Mouse (Mus musculus) neutrophil, adult 5-6 weeks (primary cell): ENCODE results near the gene Pthlh. TPM values are rescaled to one million over a fixed set of nuclear protein-coding genes. Genes with fewer than 3 reads are reported as not detected.
"Not testable (repeated sequence)": the region's sequence is repeated elsewhere in the genome, so short reads cannot be mapped to it uniquely, and the experiment has no call there.

Source experiments
- ATAC-seq: fragments of 151-379, 151-347 bp; 2 replicates; pipeline ENCODE4 v1.8.0; 2017; ENCODE audit warnings: mild to moderate bottlenecking, moderate TSS enrichment; ENCODE audit not compliant: insufficient number of reproducible peaks, poor library complexity, low FRiP score, severe bottlenecking; ENCODE audit errors: extremely low read depth
- total RNA-seq: library from RNA; stranded (forward); fragments of 200-1000 nt; gene quantifications from 2 replicates; pipeline ENCODE4 v1.2.3, GENCODE M21; 2017

The Pthlh gene
- total RNA-seq: not detected in 2 replicates

DNA sequence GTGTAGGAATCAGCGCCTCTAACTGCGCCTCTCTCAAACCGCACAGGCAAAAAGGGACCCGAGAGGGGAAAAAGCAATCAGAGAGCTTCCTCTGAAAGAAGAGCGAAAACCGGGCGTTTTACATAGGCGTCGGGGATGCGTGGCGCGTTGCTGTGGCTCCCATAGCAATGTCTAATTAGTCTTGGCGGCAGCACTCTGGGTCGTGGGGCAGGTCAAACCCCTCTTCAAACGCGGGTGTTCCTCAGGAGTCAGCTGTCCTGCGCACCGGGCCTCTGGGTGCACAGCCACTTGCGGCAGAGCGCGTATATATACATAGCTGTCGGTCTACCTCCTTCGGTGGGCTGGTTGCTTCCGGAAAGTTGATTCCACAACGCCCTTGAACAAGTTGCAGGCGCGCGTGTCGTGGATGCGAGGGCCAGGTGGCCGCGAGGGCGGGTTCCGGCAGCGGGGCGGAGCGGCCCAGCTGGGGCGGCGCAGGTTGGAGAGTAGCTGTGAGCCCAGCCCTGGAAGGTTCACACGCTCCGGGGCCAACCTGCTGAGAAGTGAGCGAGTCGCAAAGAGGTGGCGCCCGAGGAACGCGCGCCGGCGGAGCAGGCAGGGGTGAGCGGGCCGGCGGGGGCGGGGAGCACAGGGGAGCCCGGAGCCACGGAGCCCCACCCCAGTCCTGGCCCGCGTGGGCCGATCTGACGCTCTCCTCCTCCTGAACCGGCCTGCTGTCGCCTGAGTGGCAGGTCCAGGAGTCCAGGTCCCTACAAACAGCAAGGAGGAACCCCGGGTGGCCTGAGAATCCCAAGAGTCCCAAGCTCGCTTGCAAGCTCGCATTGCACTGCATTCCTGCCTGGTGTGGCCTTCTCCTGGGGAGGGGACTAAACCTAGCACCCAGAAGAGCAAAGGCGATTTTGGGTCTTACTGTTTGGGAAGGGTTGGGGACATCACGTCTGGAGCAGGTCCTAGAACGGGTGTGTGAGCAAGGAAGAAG is at the start of gene Pthlh:
Pthlh (minus strand) TSS at position 597 of the 979 bp plus-strand sequence.
- no peak for ATAC-seq

DNA sequence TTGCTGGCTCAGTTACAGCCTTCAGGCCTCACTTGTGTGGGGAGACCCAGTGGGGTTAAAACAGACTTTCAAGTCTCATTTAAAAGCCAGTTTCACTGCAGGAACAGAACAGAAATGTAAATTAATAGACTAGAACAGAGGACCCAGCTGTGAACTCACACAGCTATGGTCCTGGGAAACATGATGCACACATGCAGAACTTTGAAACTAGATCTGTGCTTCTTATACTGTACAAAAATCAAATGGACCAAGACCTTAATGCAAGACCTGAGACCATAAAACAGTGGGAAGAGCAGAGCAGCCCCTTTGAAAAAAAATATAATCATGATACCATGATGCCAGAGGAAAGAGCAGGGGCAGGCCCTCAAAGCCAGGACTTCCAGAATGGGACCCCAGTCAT is 49.3 kb upstream of the Pthlh start:
- ATAC-seq: no peak

DNA sequence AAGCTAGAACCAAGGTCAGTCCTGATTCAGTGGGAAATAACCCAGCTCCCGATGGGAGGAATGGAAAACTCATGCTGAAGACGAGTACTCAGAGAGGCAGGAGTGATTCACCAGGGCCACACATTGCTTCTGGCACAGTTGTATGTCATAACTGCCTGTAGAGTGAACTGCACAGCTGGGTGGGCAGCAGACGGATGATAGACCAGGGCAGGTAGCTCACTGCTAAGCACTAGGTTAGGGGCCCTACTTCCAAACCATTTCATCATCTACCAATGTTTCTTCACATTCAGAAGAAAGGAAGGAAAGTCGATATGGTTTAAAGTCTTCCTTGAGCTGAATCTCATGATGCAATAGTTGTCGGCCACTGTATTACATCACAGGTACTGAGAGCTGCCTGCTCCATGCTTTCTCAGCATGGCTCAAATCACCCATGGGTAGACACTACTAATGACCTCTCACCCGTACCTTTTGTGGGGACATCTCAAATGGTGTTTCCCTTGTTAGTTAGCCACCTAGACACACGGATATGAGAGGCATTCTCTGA is 46.5 kb upstream of the Pthlh start:
- ATAC-seq: no peak

DNA sequence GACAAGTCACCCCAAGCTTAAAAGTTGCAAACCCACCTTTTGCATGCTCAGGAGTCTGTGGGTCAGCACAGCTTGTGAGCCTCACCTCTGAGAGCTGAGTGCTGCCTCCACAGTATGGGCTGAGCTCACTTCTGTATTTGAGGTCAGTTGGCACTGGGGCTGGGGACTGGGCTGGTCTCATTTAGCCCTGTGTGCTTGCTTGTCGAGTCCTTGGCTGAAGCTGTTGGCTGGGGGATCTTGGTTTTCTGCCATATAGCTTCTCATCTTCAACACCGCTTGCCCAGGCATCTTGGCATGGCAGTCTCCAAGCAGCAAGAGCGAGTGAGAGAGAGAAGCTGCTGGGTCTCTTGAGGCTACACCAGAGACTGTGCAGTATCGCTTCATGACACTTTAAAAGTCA is 46.1 kb upstream of the Pthlh start:
- no peak for ATAC-seq

DNA sequence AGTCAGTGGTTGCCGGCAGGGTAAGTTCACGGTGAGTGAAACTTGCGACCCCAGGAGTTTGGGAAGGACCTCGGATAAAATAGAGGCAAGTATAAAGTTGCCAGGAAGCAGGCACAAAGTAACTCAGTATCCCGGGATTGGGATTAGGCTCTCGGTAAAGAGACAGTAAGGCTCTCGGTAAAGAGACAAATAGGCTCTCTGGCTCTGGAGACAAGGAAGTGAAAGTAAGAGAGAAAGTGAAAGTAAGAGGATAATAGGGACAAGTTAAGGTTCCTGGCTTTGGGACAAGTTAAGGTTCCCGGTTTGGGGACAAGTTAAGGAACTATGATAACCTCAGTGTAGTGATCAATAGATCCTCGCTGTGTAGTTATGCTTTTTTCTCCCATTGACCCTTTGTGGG is 40.3 kb upstream of the Pthlh start:
- not testable (repeated sequence) for ATAC-seq

DNA sequence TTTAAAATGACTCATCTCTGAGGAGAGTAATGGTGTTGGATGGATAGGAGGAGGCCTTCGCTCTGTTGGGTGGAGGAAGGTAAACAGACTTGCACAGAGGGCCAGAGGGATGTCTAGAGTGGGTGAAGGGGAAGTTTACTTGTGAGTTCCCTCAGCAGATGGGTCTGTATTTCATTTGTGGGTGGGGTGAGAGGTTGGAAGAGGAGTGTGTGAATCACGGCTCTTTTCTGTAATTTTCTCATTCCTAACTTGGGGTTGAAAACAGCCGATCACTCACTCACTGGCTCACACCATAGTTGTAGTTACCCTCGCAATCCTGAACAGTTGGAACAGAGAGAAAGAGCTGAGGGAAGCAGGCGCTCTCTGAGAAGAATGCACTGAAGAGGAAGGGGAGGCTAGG is 35.6 kb upstream of the Pthlh start:
- no peak for ATAC-seq

DNA sequence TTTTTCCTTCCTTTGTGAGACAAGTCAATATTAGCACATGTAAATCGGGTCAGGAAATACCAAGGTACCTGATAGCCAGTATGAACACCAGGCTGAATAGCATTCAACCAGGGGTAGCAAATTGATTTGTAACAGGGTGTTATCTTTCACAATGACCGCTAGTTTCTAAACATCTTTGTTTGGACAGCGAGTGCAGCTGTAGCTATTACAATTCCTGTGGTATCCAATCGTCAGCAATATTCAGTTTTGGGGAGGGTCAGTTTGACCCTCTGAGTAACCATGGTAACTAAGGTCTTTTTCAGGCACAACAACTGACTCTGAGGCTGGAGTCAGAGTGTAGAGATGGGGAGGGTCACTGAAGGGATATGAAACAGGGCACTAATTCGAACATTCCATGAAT is 15.3 kb upstream of the Pthlh start:
- ATAC-seq: no peak

DNA sequence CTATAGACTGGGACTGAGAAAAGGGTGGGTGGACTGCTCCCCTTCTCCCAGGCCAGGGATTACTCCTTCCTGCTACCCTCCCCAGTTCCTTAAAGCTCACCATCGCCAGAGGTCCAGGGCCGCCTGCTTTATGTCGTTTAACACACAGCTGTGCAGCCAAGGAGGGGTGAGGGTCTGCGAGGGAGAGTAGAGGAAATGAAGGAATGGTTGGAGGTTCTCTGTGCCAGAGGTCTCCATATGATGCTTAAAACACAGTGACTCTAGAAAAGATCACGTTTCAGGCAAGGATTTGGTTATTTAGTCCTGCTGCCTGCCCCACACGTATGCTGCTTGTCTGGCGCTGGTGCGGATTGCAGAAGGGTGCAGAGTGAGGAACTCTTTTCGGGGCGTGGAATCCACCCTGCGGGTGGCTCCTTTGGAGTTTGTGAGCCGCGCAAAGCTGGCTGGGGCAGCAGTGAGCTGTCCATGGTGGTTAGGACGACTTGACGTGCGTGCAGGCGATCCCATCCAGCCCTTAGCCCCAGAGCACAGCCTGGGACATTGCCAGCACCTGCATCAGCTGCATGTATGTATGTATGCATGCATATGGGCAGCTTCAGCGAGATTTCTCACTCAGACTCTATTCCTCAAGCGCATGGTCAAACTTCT is 4.3 kb upstream of the Pthlh start:
- no peak for ATAC-seq

DNA sequence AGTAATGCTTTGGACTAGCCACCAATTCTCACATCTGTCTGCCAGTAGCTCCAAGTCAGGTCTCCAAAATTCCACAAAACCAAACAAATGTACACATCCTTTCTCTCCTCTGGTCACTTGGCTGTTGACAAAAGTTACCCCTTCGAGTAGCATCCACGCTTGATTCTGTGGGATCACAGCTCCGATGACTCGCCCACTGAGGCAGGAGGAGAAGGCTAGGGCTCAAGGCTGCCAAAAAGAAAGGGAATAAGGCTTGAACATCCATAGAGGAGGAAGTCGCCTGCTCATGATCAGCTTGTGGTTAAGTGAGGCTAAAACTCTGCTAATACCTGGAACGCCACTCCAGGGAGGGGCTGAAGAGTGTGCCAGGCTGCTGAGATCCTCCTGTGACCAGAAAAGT is 2.5 kb upstream of the Pthlh start:
- ATAC-seq: no peak

DNA sequence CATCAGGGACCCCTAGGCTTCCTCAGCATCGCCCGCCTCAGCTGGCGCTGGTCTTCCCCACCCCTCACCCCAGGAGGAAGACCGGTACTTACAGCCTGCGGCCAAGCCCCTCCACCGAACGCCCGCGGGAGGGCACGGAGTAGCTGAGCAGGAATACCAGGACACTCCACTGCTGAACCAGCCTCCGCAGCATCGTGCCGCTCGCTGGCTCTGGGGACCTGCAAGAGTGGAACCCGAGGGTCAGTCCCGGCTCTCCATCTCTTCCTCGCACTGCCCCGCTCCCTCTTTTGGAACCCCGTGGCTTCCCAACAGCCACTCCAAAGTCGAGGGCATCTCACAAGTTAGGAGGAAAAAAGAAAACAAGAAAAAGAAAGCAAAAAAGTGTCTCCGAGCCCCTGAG is 805 bp downstream of the Pthlh start:
- no peak for ATAC-seq

DNA sequence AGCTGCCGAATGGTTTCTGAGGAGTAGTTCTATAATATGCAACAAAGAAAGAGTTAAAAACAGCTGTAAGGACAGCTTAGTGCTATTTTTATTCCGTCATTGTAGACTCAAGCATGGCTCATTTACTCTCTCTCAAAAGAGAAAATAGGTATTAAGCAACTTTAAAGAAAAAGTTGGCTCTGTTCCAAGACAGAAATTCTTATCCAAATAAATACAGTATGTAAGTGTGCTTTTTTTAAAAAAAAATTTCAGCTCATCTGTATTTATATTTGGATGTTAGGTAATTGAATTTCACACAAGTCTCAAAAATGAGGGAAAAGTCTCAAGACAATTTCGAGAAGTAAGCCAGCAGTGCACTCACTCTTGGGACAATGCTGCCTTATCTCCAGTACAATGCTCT is 2.4 kb downstream of the Pthlh start:
- no peak for ATAC-seq

DNA sequence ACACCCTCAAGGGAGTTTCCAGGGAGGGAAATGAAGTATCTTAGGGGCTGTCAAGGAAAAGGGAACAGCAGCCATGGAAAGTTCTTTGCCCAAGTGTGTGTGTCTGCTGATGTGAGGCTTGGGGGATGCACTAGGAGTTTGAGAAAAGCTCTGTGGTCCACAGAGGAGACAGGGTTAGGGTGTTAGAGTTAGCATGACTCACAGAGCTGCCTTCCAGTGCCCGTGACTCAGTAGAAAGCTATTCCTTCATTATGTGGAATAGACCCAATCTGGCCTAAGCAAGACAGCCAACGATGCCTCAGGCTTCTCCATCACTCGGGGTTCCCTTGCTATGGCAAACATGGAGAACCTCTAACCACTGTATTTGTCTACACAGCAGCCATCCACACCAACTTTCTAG is 3.2 kb downstream of the Pthlh start:
- no peak for ATAC-seq

DNA sequence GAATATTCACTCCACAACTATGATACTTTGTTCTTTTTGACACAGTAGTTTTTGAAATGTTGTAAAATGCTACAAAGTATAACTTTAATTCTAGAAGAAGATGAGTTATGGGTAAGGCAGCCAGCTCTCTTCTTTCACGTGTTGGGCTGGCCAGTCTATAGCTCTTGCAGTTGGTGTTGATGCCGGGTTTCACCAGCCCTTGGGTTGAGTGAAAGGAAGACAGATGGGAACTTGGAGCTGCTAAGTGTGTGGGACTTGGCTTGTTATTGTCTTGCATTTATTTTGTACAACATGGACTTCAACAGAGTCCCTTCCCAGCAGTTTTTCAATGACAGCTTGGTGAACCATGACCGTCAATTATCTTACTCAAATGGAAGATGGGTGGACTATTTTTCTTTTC is 16.2 kb downstream of the Pthlh start:
- ATAC-seq: no peak

DNA sequence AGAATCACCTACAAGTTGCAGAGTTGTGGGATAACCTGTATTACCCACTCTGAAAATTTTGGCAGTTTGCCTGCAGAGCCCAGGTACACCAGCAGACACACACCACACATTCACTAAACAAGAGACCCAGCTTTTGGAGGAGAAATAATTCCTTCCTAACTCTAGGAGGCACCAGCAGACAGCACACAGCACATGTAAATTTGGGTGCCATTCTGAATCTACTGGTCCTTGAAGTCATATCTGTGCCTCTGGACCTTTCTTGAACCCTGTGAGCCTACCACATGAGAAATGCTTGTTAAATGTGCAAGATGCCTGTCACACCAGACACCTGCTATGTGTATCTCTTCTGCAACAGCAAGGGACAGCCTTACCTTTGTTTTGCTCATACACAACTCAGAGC is 19.7 kb downstream of the Pthlh start:
- no peak for ATAC-seq

DNA sequence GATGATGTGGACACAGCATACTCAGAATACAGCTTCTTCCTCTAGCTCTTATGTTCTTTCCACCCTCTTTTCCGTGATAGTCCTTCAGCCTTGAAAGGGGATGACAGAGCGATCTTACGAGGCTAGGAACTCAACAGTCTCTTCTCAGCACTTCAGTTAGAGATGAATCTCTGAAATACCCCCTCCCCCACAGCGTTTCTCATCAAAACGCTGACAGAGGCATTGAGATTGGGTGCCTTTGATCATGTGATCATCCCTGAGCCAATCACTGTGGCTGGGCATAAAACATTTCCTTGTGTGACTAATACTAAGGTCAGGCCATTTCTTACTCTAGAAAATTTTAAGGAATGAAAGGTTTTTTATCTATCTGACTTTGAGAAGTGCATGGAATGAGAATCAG is 20.3 kb downstream of the Pthlh start:
- no peak for ATAC-seq

DNA sequence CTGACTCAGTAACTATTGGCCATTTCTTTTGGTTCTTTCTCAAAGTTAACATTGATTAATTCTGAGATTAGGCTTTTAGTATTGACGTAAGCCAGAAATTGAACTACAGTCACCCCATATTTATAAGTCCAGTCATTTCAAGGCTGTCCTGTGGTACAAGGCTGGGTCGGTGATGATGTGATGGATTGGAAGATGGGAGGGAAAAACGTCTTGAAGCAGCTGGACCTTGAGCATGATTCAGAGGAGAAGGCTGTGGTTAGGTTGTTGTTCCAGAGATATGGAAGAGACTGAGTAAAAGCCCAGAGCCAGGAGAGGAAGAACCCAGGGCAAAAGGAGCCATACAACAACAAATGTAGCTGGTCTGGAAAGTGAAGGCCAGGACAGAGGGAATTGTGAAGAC is 22.4 kb downstream of the Pthlh start:
- no peak for ATAC-seq

DNA sequence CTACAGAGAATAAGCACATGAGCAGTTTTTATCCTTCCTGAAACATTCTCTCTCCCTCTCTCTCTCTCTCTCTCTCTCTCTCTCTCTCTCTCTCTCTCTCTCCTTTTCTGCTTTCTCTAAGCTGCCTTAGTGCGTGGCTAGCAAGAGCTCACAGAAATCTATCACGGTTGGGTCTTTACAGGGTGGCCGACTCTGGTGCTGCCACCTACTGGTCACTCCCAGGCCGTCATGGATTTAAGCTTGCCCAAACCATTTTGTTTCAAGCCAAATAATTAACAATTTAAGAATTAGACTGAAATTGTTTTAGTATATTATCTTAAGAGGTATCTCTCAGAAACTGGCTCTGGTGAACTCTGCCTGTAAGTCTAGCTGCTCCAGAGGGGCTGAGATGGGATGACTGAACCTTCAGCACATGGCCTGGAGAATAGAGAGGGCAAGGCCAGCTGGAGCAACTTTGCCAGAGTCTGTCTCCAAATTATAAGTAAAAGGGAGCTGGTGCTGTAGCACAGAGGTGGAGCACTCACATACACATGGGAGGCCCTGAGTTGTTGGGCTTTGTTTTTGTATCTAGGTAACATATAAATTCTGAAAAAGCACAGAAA is 23.7 kb downstream of the Pthlh start:
- 0 out of 2 replicates have a peak, but pooled peaks have one; percentile 36 for ATAC-seq

DNA sequence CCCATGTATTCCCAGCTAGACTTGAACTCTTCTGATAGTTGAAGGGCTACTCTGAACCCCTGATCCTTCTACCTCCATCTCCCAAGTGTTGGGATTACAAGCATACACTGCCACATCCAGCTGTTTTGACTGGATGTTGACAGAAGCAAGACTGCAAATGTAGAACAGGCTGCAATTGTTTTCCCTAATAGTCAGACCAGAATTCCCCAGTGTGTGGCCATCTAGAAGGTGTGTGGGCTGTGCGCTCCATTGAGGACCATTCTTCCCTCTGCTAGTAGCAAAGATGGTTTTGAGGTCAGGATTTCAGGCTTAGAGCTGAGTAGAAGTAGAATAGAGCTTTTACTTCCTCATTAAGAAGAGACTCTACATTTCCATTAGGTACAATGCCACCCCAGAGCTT is 37.3 kb downstream of the Pthlh start:
- ATAC-seq: no peak

DNA sequence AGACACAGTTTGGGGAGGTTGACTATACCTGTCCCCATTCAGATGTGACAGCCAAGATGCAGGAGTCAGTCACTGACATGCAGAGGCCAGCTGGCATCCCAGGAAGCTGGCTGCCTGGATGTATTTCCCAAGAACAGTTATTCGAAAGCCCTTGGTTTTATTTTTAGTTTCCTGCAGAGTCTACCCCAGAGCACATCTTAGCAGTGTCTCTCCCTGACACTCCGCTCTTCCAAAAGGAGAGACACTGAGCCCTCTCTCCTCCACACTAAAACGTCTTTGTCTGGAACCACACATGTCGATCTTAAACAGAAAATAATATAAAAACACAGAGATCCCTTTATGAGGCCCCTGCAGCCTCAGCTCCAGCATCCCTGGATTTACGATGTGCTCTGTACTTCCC is 44.9 kb downstream of the Pthlh start:
- ATAC-seq: no peak

DNA sequence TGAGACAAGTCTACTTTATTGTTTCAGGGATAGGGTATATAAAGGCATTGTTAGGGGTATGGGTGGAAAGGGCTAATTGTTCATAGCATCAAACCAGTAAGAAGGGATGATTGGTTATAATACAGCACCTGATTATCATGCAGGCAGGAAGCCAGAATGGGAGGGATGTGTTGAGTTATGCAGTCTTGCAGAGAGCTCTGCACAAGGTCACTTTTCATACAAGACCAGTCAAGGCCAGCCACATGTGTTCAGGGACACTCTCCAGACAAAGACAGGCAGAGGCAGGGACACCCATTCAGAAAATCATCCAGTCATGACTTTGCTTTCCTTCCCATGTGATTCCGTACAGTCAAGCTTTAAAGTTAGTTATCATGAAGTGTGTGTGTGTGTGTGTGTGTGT is 47.8 kb downstream of the Pthlh start:
- ATAC-seq: no peak
